Mouse (Mus musculus): ENCODE data around the gene Zmynd8.

DNA sequence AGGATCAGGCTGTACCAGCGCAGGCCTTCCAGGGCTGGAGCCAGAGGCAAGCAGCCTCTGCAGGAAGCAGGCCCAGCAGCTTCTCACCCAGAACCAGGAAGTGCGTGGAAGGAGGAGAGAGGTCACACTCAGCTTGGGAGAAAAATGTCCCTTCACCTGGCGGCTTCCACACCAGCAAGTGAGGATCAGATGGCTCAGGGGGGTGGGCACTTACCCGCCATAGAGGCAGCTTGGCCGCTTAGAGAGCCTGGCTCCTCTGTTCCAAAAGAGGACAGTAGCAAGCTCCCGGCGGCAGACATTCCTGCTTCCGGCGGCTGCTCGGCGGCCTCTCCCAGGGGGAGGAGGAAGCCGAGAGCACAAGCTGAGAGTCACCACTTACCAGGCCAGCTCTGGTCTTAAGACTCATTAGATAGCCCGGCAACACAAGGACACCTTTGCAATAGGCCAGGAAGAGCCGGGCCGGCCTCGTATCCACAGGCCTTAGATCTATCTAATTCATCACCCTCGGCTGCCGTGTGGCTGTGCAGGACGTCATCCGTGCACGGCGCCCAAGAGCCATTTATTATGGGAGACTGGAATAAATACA, 40.9 kb downstream of the Zmynd8 start:
- TF ChIP-seq CTCF (IDR thresholded peaks at IDR 0.05; ENCODE audit: low read depth, low read length) = no peak
- no peak for TF ChIP-seq EP300 (IDR thresholded peaks at IDR 0.05; ENCODE audit: insufficient read depth, low read depth, low read length)
